Mouse (Mus musculus) C2C12 (cell line): ENCODE measurements at regions not wholly inside any gene's neighbourhood (a gene's known extent, or its start where the extent isn't known, plus 50 kb on each side); places are given as distances from the start of the nearest gene placed in this dataset.

Experiments used
- CEBPB ChIP-seq: IDR thresholded peaks from one replicate; pipeline ENCODE4 v1.6.1; 2011; ENCODE audit warnings: low read depth, mild to moderate bottlenecking, control low read depth, moderate library complexity
- CTCF ChIP-seq: IDR thresholded peaks from one replicate; pipeline ENCODE4 v1.5.1; 2011; ENCODE audit not compliant: control insufficient read depth, insufficient read depth, insufficient read length
- FOSL1 ChIP-seq: IDR thresholded peaks from one replicate; pipeline ENCODE4 v1.8.0; 2011; ENCODE audit warnings: mild to moderate bottlenecking, low read length; ENCODE audit not compliant: poor library complexity, insufficient read depth, severe bottlenecking
- MYOG ChIP-seq: IDR thresholded peaks from one replicate; pipeline ENCODE4 v1.6.1; 2011; ENCODE audit not compliant: control insufficient read depth, insufficient read length; ENCODE audit errors: extremely low read depth

DNA sequence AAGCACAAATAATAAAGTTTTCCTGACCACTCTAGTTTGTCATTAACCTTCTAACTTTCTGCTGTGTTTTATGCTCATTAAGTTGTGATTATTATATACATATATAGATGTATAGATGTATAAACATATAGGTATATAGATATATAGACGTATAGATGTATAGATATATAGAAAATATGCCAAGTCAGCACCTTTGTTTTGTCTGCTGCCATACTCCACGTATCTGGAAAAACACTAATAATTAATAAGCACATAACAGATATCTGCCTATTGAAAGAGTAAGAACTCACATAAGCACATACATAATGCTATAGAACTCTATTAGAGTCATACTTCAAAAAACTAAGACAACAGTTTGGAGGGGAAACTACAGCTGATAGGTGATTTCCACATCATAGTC is 161.3 kb upstream of the Gap43 start:
- TF ChIP-seq CTCF (no peak), CEBPB (no peak), MYOG (no peak), FOSL1 (no peak)
